Mouse (Mus musculus): Measurements from ENCODE around the gene Dhcr24.

The Dhcr24 gene

DNA sequence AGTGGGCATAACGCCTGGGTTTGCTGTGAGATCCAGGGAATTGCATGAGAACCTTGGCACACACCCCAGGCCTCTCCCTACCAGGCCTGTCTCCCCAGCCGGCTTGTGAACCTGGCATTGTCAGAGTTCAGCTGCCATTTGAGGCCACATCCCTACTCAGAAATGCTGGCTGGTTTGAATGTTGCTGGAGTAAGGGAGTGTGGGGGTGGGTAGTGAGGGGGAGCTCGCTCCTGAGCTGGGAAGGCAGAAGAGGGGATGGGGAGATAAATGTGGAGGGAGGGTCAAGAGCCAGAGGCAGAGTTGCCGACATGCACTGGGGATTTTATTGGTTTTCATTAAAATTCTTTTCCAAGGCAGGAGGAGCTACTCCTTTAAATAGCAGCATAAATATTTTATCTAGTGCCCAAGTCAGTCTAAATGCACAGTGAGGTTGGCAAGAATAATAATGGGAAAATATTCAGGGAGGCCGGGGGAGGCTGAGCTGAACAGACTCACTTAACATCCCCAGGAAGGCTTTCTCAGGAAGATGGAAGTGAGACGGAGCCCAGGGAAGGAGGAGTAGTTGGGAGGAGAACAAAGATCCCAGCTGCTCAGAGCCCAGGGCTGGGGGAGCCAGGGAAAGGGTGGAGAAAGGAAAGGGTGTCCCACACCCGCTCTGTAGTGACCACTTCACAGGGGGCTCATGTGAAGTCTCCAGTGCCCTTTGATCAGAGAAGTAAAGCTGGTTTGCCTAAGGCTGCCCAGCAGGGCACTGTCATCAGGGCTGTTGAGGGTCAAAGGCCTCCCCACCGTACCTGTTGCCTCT is 72.6 kb downstream of the Dhcr24 start:
- no peak for DNase-seq (ENCODE audit: extremely low read depth, low read depth, low spot score)

DNA sequence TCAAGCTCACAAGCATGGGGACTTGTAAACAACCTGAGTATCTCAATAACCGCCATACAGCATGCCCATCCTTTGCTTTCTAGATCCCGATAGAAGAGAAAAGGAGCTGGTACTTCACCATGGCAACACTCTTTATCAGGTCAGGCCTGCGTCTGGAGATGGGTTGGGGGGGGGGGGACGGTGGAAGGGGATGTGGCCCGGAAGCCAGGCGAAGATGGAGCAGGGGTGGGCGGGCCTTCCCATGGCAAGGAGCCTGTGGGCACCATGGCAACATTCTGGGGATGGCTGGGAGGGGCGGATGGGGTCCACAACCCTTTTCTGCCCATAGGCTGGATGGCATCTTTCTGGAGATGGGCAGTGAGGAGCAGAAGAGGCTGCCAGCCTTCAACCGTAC is 73.2 kb downstream of the Dhcr24 start:
- no peak for DNase-seq (ENCODE audit: extremely low read depth, low read depth, low spot score)

Data from fat pad, adult 2 months (tissue).